Mouse (Mus musculus): ENCODE data around the gene Inf2. TPM values are rescaled to one million over a fixed set of nuclear protein-coding genes. Genes with fewer than 3 reads are reported as not detected.

Inf2 gene
- total and polyA plus RNA-seq, 3 experiments, result 13.9 to 131 (median 36.6) TPM

DNA sequence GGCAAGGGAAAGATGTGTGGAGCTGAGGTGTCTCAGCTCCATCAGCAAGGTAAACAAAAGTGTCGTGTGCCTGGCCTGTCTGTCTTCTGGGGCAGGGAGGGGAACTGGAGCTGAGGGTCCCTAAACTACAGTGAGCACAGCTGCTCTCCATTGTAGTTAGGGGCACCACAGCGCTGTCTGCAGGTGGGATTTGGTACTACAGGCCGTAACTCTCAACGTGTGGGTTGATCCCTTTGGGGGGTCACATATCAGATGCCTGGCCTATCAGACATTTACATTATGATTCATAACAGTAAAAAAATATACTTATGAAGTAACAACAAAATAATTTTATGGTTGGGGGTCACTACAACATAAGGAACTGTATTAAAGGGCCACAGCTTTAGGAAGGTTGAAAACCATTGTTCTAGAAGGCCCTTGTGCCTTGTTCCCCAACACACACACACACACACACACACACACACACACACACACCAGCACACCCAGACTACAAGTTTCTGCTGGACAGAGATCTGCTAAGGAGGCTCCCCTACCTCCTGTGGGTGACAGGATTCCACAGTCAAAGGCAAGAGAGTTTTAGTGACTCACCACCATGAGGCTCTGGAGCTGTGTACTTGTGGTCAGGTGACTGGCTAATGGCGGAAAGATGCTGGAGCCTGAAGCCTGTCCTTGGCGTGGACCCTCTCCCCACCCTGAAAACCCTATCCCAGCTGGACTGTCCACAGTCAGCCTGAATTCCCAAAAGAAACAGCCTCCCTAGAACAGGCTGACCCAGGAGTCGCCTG lies 38.7 kb downstream of the Inf2 start:
- no peak overlapping the region for H3K27ac ChIP-seq (ENCODE audit: insufficient read depth, low read depth)
- in situ Hi-C loops (cut with MboI; ENCODE audit: low pct_ligation_motif_present, low pct_unique_long_range_greater_than_20kb, low sequenced_read_pairs), result no loop called here
- peak; percentile 45 for DNase-seq (ENCODE audit: extremely low read depth)
- no peaks in the 10 kb centered on the region for H3K9me3 ChIP-seq (replicated peaks; ENCODE audit: low read length)
- no peaks in the 10 kb centered on the region for H3K27me3 ChIP-seq (replicated peaks)
- peaks cover 0 to 16% of the 10 kb centered on the region in 2 experiments for H3K36me3 ChIP-seq (replicated peaks in 1 of 2; ENCODE audit: control insufficient read depth in 1 of 2, insufficient read depth in 1 of 2, low read length in 1 of 2)
- peak; percentile 61 to 94 for TF ChIP-seq CTCF (conservative IDR thresholded peaks at IDR 0.05 in 1 of 2, IDR thresholded peaks at IDR 0.05 in 1 of 2; ENCODE audit: low read depth in 2 of 2, low read length in 2 of 2)
- TF ChIP-seq RAD21 (IDR thresholded peaks at IDR 0.05; ENCODE audit: low read depth, low read length), result peak; percentile 23
- TF ChIP-seq SMC3 (IDR thresholded peaks at IDR 0.05; ENCODE audit: low read depth, low read length), result peak; percentile 42
- no peak for TF ChIP-seq ZC3H11A (IDR thresholded peaks at IDR 0.05; ENCODE audit: low read depth, low read length)
- no peak overlapping the region for H3K4me2 ChIP-seq (ENCODE audit: insufficient read depth, low read depth, poor library complexity, severe bottlenecking)
- no peaks in the 10 kb centered on the region for H3K79me2 ChIP-seq (replicated peaks; ENCODE audit: control insufficient read depth, extremely low read depth, insufficient read depth, poor library complexity, severe bottlenecking)
- no peak overlapping the region for H3K9ac ChIP-seq (ENCODE audit: insufficient read depth, low read depth)
- no peak overlapping the region for H3K4me3 ChIP-seq (replicated peaks in 1 of 3; ENCODE audit: low read depth in 2 of 3, low read length in 2 of 3, poor library complexity in 1 of 3)
- H3K4me1 ChIP-seq (ENCODE audit: control insufficient read depth in 1 of 2, insufficient read depth in 2 of 2), result peaks cover 23 to 81% of the 10 kb centered on the region in 2 experiments
- dilution Hi-C loops (cut with MboI; ENCODE audit: extremely low pct_ligation_motif_present, extremely low pct_unique_long_range_greater_than_20kb, low sequenced_read_pairs), result no loop called here

GRCm38 (mm10) chr12:112628197-112628596 lies 39.6 kb downstream of the Inf2 start:
- no peak for DNase-seq (ENCODE audit: extremely low read depth)
- dilution Hi-C loops (cut with MboI; ENCODE audit: extremely low pct_ligation_motif_present, extremely low pct_unique_long_range_greater_than_20kb, low sequenced_read_pairs) (no loop called here), in situ Hi-C loops (cut with MboI; ENCODE audit: low pct_ligation_motif_present, low pct_unique_long_range_greater_than_20kb, low sequenced_read_pairs) (no loop called here)
- no peak overlapping the region for H3K9ac ChIP-seq (ENCODE audit: insufficient read depth, low read depth)
- no peaks in the 10 kb centered on the region for H3K9me3 ChIP-seq (replicated peaks; ENCODE audit: low read length)
- H3K36me3 ChIP-seq (replicated peaks in 1 of 2; ENCODE audit: control insufficient read depth in 1 of 2, insufficient read depth in 1 of 2, low read length in 1 of 2), result peaks cover 0 to 18% of the 10 kb centered on the region in 2 experiments
- no peak overlapping the region for H3K27ac ChIP-seq (ENCODE audit: insufficient read depth, low read depth)
- H3K4me1 ChIP-seq (ENCODE audit: control insufficient read depth in 1 of 2, insufficient read depth in 2 of 2), result peaks cover 28 to 81% of the 10 kb centered on the region in 2 experiments
- H3K4me3 ChIP-seq (replicated peaks in 1 of 3; ENCODE audit: low read depth in 2 of 3, low read length in 2 of 3, poor library complexity in 1 of 3), result no peak overlapping the region
- H3K79me2 ChIP-seq (replicated peaks; ENCODE audit: control insufficient read depth, extremely low read depth, insufficient read depth, poor library complexity, severe bottlenecking), result no peaks in the 10 kb centered on the region
- TF ChIP-seq POLR2A (IDR thresholded peaks at IDR 0.05; ENCODE audit: low read depth, low read length) (no peak), MAZ (IDR thresholded peaks at IDR 0.05; ENCODE audit: low read depth, low read length) (no peak), CHD1 (IDR thresholded peaks at IDR 0.05; ENCODE audit: low read depth, low read length) (no peak), USF2 (conservative IDR thresholded peaks at IDR 0.05; ENCODE audit: low read depth, low read length) (no peak)
- no peak overlapping the region for H3K4me2 ChIP-seq (ENCODE audit: insufficient read depth, low read depth, poor library complexity, severe bottlenecking)
- H3K27me3 ChIP-seq (replicated peaks), result no peaks in the 10 kb centered on the region

- Histone ChIP-seq H3K9me3 (replicated peaks; ENCODE audit: low read length) (no peaks in the 10 kb centered on the region), H3K27me3 (replicated peaks) (no peaks in the 10 kb centered on the region), H3K4me1 (ENCODE audit: control insufficient read depth in 1 of 2, insufficient read depth in 2 of 2) (peaks cover 32 to 79% of the 10 kb centered on the region in 2 experiments), H3K4me3 (replicated peaks in 1 of 3; ENCODE audit: low read depth in 2 of 3, low read length in 2 of 3, poor library complexity in 1 of 3) (no peak overlapping the region), H3K79me2 (replicated peaks; ENCODE audit: control insufficient read depth, extremely low read depth, insufficient read depth, poor library complexity, severe bottlenecking) (no peaks in the 10 kb centered on the region), H3K4me2 (ENCODE audit: insufficient read depth, low read depth, poor library complexity, severe bottlenecking) (no peak overlapping the region), H3K27ac (ENCODE audit: insufficient read depth, low read depth) (no peak overlapping the region), H3K9ac (ENCODE audit: insufficient read depth, low read depth) (no peak overlapping the region), H3K36me3 (replicated peaks in 1 of 2; ENCODE audit: control insufficient read depth in 1 of 2, insufficient read depth in 1 of 2, low read length in 1 of 2) (peaks cover 0 to 27% of the 10 kb centered on the region in 2 experiments)
- in situ Hi-C loops (cut with MboI; ENCODE audit: low pct_ligation_motif_present, low pct_unique_long_range_greater_than_20kb, low sequenced_read_pairs), result no loop called here
- dilution Hi-C loops (cut with MboI; ENCODE audit: extremely low pct_ligation_motif_present, extremely low pct_unique_long_range_greater_than_20kb, low sequenced_read_pairs), result no loop called here
- no peak for TF ChIP-seq NELFE (IDR thresholded peaks at IDR 0.05; ENCODE audit: low read depth, low read length)
- TF ChIP-seq POLR2A (IDR thresholded peaks at IDR 0.05; ENCODE audit: low read depth, low read length), result no peak
- no peak for TF ChIP-seq MXI1 (IDR thresholded peaks at IDR 0.05; ENCODE audit: low read depth, low read length)
- no peak for TF ChIP-seq TCF12 (IDR thresholded peaks at IDR 0.05; ENCODE audit: low read depth, low read length)
- no peak for TF ChIP-seq NRF1 (IDR thresholded peaks at IDR 0.05; ENCODE audit: low read depth, low read length)
- TF ChIP-seq JUN (IDR thresholded peaks at IDR 0.05; ENCODE audit: insufficient read depth, low read depth, low read length), result no peak
- TF ChIP-seq MEF2A (IDR thresholded peaks at IDR 0.05; ENCODE audit: borderline replicate concordance, low read depth, low read length), result no peak
- no peak for TF ChIP-seq ELF1 (IDR thresholded peaks at IDR 0.05; ENCODE audit: low read depth, low read length)
- TF ChIP-seq MAZ (IDR thresholded peaks at IDR 0.05; ENCODE audit: low read depth, low read length), result no peak
- TF ChIP-seq MAX (IDR thresholded peaks at IDR 0.05; ENCODE audit: low read length), result no peak
- no peak for TF ChIP-seq CHD2 (IDR thresholded peaks at IDR 0.05; ENCODE audit: low read length)
- no peak for TF ChIP-seq UBTF (IDR thresholded peaks at IDR 0.05; ENCODE audit: low read depth, low read length)
- no peak for TF ChIP-seq TBP (conservative IDR thresholded peaks at IDR 0.05; ENCODE audit: low read depth, low read length)
- TF ChIP-seq SIN3A (IDR thresholded peaks at IDR 0.05; ENCODE audit: low read length), result no peak
- no peak for TF ChIP-seq E2F4 (IDR thresholded peaks at IDR 0.05; ENCODE audit: insufficient replicate concordance, low read depth, low read length)
- TF ChIP-seq BHLHE40 (IDR thresholded peaks at IDR 0.05; ENCODE audit: low read depth, low read length), result no peak
- no peak for TF ChIP-seq POLR2AphosphoS2 (IDR thresholded peaks at IDR 0.05; ENCODE audit: low read depth, low read length)
- no peak for TF ChIP-seq GABPA (IDR thresholded peaks at IDR 0.05; ENCODE audit: insufficient replicate concordance, low read depth, low read length)
- DNase-seq (ENCODE audit: extremely low read depth), result no peak
Measured at GRCm38 (mm10) chr12:112628928-112629721, 40.5 kb downstream of the Inf2 start.

Measured in CH12.LX (cell line).